Mouse (Mus musculus) urinary bladder, adult 2 months (tissue): Measurements from ENCODE around the gene C2cd3. TPM values are rescaled to one million over a fixed set of nuclear protein-coding genes. Genes with fewer than 3 reads are reported as not detected.

Experiments used
- DNase-seq: peaks from one replicate; pipeline ENCODE4 v3.0.0; 2022; ENCODE audit warnings: low spot score
- polyA plus RNA-seq: library from polyadenylated mRNA; depleted of rRNA; stranded (reverse); fragments of >200 nt; gene quantifications from 2 replicates; pipeline ENCODE4 v1.2.3, GENCODE M21; 2012; rRNA removed

Gene C2cd3
- polyA plus RNA-seq, 1 experiment = 14.7 TPM

DNA sequence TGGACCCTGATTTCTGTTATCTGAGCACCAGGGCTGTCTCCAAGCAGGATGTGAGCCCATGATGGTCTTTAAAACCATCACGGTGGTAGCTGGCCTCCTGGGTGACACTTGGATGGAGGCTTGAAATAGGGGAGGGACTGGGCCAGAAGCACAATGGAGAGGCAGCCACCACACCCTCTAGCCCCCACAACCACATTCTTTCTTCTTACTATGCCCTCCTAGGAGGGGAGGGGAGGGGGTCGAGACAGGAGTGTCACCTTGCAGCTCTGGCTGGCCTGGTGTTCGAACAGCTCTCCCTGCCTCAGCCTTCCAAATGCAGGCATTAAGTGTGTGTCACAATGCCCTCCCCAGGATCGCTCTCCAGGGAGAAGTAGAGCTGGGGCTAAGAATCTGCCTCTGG is 125.4 kb downstream of the C2cd3 start:
- no peak for DNase-seq

DNA sequence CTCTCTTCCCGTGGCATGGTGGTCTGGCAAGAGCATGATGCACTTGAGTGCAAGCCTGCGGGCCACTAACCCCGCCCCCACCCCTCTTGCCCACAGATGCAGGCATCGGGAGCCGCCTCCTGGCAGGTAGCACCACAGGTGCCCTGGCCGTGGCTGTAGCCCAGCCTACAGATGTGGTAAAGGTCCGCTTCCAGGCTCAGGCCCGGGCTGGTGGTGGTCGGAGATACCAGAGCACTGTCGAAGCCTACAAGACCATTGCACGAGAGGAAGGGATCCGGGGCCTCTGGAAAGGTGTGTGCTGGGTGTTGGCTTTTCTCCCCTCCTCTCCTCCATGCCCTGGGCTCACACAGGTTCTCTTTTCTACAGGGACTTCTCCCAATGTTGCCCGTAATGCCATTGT is 125.9 kb downstream of the C2cd3 start:
- no peak for DNase-seq

DNA sequence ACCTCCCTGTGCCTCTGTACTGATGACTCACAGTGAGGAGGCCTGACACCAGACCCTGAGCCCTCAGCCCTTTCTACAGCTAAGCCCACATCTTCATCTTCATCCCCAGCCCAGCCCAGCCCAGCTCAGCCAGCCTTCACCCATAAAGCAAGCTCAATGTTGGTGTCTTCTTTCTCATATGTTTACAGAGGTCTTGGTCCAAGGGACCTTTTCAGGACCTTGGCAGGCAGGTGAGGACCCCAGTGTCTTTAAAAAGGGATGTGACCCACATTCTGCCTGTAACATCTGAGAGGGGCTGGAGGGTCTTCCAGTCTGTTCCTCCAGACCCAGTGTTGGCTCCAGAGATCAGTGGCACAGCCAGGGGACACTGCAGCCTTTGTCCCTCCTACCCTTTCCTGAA is 127.4 kb downstream of the C2cd3 start:
- DNase-seq = no peak

DNA sequence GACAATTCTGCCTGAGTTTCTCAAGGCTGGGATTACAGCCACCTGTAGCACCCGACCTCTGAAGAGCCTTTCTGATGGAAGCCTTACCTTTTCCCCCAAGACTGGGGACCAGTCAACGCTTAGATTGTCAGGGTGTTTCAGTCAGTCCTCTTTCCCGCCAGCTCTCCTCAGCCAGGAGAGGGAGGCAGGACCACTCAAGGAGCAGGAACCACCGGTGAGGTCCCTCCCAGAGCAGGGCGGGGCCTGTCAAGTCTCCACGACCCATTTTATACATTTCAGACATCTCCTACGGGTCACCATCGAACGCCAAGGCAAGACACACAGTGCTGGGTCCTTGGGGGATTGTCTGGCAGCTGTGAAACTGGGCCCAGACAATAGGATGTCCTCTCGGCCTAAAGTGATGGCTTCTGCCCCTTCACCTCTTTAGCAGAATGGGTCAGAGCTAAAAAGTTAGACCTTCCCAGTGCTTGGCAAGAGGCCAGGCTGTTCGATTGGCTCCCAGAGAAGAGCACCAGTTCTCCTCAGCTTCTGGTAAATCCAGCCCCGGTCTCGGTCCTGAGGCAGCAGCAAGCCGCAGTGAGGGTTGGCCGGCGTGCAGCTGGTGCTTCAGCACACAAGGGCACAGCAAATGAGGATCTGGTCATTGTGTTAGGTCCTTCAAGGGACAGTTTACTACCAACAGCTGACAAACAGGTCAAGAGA is 128.4 kb downstream of the C2cd3 start:
- DNase-seq = no peak

DNA sequence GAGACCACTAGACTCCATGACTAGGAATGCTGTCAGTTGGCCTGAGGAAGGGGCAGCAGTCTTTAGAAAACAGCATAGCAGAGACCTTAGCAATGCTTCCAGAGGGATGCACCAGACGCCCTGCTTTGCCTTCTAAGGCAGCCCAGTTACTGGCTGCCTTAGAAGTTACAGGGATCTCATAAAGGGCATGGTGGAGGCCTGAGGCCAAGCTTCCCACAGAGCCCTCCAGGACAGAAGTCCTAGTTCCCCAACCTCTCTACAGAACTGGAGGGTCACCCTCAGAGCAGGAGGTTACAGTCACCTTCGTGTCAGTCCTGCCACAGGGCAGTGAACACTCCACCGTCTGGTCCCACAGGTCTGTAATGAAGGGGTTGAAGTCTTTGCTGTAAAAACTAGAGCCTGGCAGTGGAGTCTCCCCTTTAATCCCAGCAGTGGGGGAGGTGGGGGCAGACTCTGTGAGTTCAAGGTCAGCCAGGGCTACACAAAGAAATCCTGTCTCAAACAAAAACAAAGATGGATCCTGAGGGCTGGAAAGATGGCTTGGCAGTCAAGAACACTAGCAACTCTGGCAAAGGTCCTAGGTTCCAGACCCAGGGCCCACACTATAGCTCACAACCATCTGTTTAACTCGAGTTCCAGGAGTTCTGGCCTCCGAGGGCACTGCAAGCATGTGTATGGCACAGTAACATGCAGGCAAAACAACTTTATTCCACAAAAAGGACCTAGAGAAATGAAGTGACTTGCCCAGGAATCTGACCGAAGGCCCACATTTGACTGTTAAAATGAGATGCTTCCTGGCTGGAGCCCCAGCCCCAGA is 129.2 kb downstream of the C2cd3 start:
- DNase-seq = no peak

DNA sequence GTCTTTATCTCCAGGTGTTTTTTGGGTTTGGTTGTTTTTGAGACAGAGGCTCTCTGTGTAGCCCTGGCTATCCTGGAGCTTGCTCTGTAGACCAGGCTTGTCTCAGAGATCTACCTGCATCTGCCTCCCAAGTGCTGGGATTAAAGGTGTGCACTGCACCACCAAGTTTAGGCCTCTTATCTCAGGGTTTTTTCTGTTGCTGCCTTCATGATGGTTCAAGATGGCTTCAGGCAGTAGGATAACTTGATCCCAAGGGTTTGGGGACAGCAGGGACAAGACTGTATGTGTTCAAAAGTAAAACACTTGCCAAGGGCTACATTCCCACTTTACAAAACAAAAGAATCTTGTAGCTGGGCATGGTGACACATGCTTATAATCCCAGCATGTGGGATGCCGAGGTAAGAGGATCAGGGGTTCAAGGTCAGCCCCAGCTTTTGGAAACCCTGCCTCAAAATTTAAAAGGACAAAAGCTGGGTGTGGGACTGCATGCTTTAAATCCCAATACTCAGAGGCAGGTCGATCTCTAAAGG is 129.9 kb downstream of the C2cd3 start:
- DNase-seq = no peak

DNA sequence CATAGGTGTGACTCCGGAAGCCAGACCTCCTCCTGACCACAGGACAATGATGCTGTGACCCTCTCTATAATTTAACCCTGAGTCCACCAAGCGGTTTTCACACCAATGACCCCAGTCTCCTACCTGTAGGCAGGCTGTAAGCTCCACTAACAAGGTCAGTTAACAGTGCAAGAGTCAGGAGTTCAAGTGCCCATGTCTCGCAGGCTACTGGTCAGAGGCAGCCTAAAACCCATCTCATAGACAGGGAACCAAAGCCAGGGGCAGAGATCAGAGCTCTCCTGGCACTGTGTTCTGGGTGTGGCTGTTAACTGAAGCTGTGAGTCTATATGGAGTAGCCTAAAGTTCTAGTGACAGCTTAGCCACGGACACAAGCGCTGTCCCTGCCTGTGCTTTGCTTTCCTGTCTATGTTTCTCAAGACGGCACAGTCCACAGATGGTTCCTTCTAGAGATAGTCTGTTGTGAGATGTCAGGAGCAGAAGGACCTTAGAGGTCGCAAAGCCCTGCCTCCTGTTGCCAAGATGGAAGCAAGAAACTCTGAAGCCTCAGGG is 130.4 kb downstream of the C2cd3 start:
- DNase-seq = no peak

DNA sequence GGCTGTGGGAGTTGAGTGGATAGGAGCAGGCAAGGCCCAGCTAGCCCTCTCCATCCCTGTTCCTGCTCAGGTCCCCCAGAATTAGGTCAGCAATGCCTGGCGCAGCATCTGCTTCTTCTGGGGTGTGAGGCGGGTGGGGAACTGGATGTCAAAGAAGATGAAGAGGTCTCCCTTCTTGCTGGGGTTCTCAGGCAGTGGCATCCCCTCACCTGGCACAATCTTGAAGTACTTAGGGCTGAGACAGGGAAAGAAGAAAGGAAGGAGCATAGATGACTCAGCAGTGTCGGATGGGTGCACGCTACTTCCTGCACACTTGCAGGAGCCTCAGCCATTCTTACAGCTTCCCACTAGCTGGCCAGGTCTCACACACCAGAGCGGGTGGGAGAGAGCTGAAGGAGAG is 131.0 kb downstream of the C2cd3 start:
- no peak for DNase-seq

DNA sequence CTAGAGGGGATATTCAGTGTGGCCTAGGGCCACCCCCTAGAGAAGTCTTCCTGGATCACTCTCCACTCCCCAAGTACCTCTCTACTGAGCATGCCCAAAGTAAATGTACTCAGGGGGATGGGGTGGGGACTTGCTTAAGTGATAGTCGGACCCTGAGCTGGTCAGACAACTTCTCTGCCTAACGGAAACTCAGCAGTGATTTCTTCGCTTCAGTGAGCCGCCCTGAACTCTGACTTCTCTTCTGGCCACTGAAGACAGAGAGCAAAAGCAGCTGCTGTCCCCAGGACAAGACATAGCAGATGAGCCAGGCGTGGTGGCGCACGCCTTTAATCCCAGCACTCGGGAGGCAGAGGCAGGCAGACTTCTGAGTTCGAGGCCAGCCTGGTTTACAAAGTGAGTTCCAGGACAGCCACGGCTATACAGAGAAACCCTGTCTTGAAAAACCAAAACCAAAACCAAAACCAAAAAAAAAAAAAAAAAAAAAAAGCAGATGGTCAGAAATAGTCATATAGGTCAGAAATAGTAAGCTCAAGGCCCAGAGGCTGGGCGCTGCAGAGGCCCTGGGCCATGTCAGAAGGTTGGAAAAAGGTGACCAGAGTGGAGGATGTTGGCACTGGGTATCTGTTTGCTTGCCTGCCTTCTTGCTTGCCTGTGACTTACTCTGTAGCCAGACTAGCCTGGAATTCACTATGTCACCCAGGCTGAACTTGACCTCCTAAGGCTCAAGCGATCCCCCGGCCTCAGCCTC is 132.9 kb downstream of the C2cd3 start:
- DNase-seq = no peak

DNA sequence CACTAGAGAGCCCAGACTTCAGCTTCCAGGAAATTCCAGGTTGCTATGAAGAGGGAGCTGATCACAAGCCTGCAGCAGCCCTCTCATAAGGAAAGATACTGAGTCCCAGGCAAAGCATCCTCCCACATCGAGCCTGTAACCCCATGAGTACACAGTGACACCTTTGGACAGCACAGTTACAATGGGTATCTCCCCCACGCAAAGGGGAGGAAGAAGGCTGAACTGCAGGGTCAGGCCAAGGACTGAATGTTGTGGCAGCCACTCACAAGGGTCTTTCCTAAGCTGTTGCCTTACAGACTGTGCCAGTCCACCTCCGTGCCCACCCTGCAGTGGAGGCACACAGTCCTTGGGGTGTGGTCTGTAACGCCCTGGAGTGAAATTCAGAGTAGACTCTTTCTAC is 134.5 kb downstream of the C2cd3 start:
- no peak for DNase-seq

DNA sequence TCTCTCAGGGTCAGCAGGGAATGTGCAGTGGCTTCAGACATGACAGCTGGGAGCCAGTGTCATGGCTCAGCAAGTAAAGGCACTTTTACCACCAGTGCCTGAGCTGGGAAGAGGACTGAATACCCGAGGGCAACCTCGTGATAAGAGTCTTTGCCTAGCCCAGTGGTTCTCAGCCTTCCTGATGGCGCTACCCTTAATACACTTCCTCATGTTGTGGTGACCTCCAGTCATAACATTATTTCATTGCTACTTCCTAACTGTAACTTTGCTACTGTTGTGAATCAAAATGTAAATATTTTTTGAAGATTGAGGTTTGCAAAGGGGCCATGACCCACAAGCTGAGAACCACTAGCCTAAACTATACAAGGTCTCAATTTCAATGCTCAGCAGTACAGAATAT is 136.6 kb downstream of the C2cd3 start:
- DNase-seq = no peak

DNA sequence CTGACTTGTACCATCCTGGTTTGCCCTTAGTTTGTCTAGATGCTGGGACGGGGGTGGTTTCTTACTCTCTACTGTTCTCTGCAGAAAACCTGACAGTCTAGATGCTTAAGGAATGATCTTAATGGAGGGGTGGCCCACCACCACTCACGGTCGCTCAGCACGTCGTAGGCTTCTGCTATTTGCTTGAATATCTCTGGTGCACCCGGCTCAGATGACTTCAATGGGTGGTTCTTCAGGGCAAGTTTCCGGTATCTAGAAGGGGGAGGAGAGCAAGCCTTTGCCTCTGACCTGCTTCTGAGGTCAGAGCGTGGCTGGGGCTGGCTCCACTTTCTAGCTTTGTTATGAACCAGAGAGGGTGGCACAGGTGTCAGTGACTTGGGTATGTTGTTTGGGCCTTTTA is 139.6 kb downstream of the C2cd3 start:
- DNase-seq = no peak

DNA sequence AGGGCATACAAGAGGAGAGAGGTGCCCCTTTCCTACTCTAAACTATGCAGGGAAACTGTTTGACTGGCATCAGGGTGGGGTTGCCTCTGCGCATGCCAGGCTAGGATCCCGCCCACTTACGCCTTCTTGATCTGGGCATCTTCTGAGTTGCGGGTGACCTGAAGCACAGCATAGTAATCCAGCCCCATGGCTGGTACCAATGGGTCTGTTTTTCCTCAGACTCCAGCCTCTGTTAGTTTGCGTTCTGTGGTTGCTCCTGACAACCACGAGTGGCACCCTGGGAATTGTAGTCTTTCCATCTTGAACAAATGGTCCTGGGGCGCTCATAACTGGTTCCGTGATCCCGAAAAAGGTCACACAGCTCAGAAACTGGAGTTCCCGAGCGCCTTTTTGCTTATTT is 142.5 kb downstream of the C2cd3 start, which contains the start of gene Dnajb13:
Gene Dnajb13, minus strand, starts transcription at position 388 of the 400 bp plus-strand sequence.
- DNase-seq = no peak

Other genes with a start within 250 kb of the C2cd3 start
- 5.2 and 6.8 TPM in 2 replicates for gene Lipt2, start 213.0 kb upstream of the C2cd3 start, polyA plus RNA-seq
- 2.4 and 2.7 TPM in 2 replicates for gene Kcne3, start 195.7 kb upstream of the C2cd3 start, polyA plus RNA-seq
- 4.9 and 5.2 TPM in 2 replicates for gene Pgm2l1, start 144.8 kb upstream of the C2cd3 start, polyA plus RNA-seq
- gene P4ha3, start 86.7 kb upstream of the C2cd3 start, polyA plus RNA-seq = 1.2 and 2.0 TPM in 2 replicates
- 54.4 and 63.6 TPM in 2 replicates for gene Ppme1, start 74 bp downstream of the C2cd3 start, polyA plus RNA-seq
- 0.49 and 1.3 TPM in 2 replicates for gene Ucp3, start 100.8 kb downstream of the C2cd3 start, polyA plus RNA-seq
- gene Ucp2, start 121.1 kb downstream of the C2cd3 start, polyA plus RNA-seq = 209 and 247 TPM in 2 replicates
- gene Dnajb13, start 142.7 kb downstream of the C2cd3 start, polyA plus RNA-seq = 1.1 and 1.7 TPM in 2 replicates
- gene Coa4, start 164.8 kb downstream of the C2cd3 start, polyA plus RNA-seq = 21.4 and 23.7 TPM in 2 replicates
- 72.7 and 84.8 TPM in 2 replicates for gene Rab6a, start 235.2 kb downstream of the C2cd3 start, polyA plus RNA-seq
- 54.3 TPM in 2 replicates for gene Mrpl48, start 236.1 kb downstream of the C2cd3 start, polyA plus RNA-seq